Mouse (Mus musculus) ES-Bruce4 (cell line): ENCODE data around the gene Olfr1414. TPM values are rescaled to one million over a fixed set of nuclear protein-coding genes. Genes with fewer than 3 reads are reported as not detected.

Source experiments
- H3K27ac ChIP-seq: 2 replicates; pipeline ENCODE4 v1.5.1; 2012; ENCODE audit warnings: low read length, inconsistent platforms; ENCODE audit not compliant: insufficient read depth
- H3K27me3 ChIP-seq: 2 replicates; pipeline ENCODE4 v1.6.1; 2012; ENCODE audit warnings: mild to moderate bottlenecking, low read length, inconsistent platforms; ENCODE audit not compliant: control insufficient read depth, poor library complexity, insufficient read depth, severe bottlenecking
- H3K36me3 ChIP-seq: 2 replicates; pipeline ENCODE4 v1.6.1; 2012; ENCODE audit warnings: inconsistent platforms, mild to moderate bottlenecking, low read length, moderate library complexity; ENCODE audit not compliant: control insufficient read depth, poor library complexity, insufficient read depth, severe bottlenecking
- H3K4me1 ChIP-seq: one replicate; pipeline ENCODE4 v1.8.1; 2011; ENCODE audit warnings: low read length; ENCODE audit not compliant: control insufficient read depth, insufficient read depth
- H3K4me3 ChIP-seq: 2 replicates; pipeline ENCODE4 v1.5.1; 2011; ENCODE audit warnings: low read depth, mild to moderate bottlenecking, low read length
- H3K9ac ChIP-seq: 2 replicates; pipeline ENCODE4 v1.6.1; 2012; ENCODE audit warnings: low read depth, mild to moderate bottlenecking, inconsistent platforms; ENCODE audit not compliant: poor library complexity, severe bottlenecking
- H3K9me3 ChIP-seq: replicated peaks from 2 replicates; pipeline ENCODE4 v1.6.1; 2012; ENCODE audit warnings: mild to moderate bottlenecking, low read length, inconsistent platforms; ENCODE audit not compliant: control insufficient read depth, poor library complexity, insufficient read depth, severe bottlenecking
- CTCF ChIP-seq: IDR thresholded peaks from one replicate; pipeline ENCODE4 v1.8.1; 2011; ENCODE audit warnings: low read depth, low read length
- EP300 ChIP-seq: IDR thresholded peaks from 2 replicates; pipeline ENCODE4 v1.6.1; 2011; ENCODE audit warnings: low read depth, low read length; ENCODE audit not compliant: insufficient read depth
- POLR2A ChIP-seq: IDR thresholded peaks from one replicate; pipeline ENCODE4 v1.8.1; 2011; ENCODE audit warnings: low read length; ENCODE audit not compliant: insufficient read depth
- polyA plus RNA-seq: library from polyadenylated mRNA; stranded (reverse); fragments of >200 nt; gene quantifications from 2 replicates; pipeline ENCODE4 v1.2.4, GENCODE M21; 2011; ENCODE audit warnings: low read depth; ENCODE audit not compliant: missing spikeins, insufficient read depth, insufficient read length

The Olfr1414 gene
- not detected in 2 replicates for polyA plus RNA-seq

GRCm38 (mm10) chr1:92518561-92518960, at the start of gene Olfr1414:
Gene Olfr1414, minus strand, starts transcription at chr1:92518661.
- TF ChIP-seq CTCF (no peak), POLR2A (no peak), EP300 (no peak)
- H3K4me3 ChIP-seq: no peak within 1 kb of the TSS
- H3K9me3 ChIP-seq: no peaks in the 10 kb centered on the region
- H3K36me3 ChIP-seq: no peaks in the 10 kb centered on the region
- no peak within 1 kb of the TSS for H3K9ac ChIP-seq
- H3K27me3 ChIP-seq: no peaks in the 10 kb centered on the region
- H3K4me1 ChIP-seq: no peaks in the 10 kb centered on the region
- H3K27ac ChIP-seq: no peak within 1 kb of the TSS

DNA sequence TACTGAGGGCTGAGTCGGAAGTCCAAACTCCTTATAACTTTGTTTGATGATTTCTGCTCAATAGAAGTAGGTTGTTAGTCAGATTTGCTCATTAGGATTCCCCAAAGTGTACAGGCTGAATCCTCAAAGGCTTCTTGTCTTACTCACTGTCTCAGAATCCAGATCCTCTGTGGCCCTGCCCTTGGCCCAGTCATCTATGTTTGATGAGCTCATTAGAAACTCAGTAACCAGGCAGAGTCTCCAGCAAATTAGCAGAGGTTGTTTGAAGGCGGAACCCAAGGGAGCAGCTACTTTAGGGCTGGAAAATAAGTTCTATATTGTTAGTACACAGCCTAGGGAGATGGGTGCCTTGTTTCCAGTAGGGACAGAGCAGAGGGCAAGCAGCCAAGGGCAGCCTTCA, 27.5 kb upstream of the Olfr1414 start:
- Histone ChIP-seq H3K36me3 (no peaks in the 10 kb centered on the region), H3K4me3 (no peak overlapping the region), H3K9ac (no peak overlapping the region), H3K9me3 (no peaks in the 10 kb centered on the region), H3K27ac (no peak overlapping the region), H3K27me3 (no peaks in the 10 kb centered on the region), H3K4me1 (no peaks in the 10 kb centered on the region)
- no peak for TF ChIP-seq POLR2A
- TF ChIP-seq EP300: no peak
- TF ChIP-seq CTCF: no peak

GRCm38 (mm10) chr1:92539071-92539470, 20.6 kb upstream of the Olfr1414 start:
- Histone ChIP-seq H3K4me1 (no peaks in the 10 kb centered on the region), H3K9me3 (no peaks in the 10 kb centered on the region), H3K27ac (no peak overlapping the region), H3K4me3 (no peak overlapping the region), H3K36me3 (no peaks in the 10 kb centered on the region), H3K9ac (no peak overlapping the region), H3K27me3 (no peaks in the 10 kb centered on the region)
- TF ChIP-seq POLR2A (no peak), EP300 (no peak), CTCF (no peak)

DNA sequence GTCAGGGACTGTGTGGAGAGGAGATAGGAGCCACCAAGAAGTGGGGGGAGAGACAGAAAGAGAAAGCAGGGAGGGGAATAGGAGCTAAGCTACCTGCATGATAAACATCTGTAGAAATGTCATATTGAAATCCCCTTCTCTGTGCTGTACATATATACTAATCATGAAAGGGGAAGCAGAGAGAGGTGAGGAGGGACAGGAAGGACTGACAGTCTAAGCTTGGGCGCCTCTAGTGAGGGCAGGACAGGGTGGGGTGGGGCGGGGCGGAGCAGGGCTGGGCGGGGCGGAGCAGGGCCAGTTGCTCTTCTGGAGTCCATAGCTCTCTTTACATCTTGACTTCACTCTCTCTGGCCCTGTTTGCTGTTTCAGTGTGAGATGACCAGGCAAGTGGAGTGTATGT, 18.5 kb upstream of the Olfr1414 start:
- H3K9me3 ChIP-seq: no peaks in the 10 kb centered on the region
- no peaks in the 10 kb centered on the region for H3K36me3 ChIP-seq
- H3K27me3 ChIP-seq: no peaks in the 10 kb centered on the region
- TF ChIP-seq POLR2A (no peak), EP300 (no peak), CTCF (no peak)
- no peak overlapping the region for H3K9ac ChIP-seq
- H3K4me1 ChIP-seq: no peaks in the 10 kb centered on the region
- H3K4me3 ChIP-seq: no peak overlapping the region
- no peak overlapping the region for H3K27ac ChIP-seq

GRCm38 (mm10) chr1:92523764-92524163, 5.3 kb upstream of the Olfr1414 start:
- Histone ChIP-seq H3K27me3 (no peaks in the 10 kb centered on the region), H3K9me3 (no peaks in the 10 kb centered on the region), H3K4me1 (no peaks in the 10 kb centered on the region), H3K4me3 (no peak overlapping the region), H3K9ac (no peak overlapping the region), H3K36me3 (no peaks in the 10 kb centered on the region), H3K27ac (no peak overlapping the region)
- no peak for TF ChIP-seq CTCF
- TF ChIP-seq EP300: no peak
- TF ChIP-seq POLR2A: no peak

DNA sequence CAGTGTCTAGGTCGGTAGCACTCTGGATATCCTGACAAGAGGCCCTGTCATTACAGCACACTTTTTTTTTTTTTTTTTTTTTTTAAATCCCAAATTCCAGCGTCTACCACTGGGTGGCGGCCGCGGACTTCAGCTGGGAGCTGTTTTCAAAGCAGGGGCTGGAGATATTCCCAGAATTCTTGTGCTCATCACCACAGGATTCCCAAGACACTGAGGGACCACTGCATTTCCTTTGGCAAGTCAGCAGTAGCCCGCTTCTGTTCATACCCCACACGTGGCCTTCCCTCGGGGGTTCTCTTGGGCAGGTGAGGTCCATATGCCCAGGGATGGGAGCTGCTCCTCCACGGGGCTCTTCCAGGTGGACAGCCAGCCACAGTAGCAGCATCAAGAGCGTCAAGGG, 2.9 kb upstream of the Olfr1414 start:
- Histone ChIP-seq H3K9me3 (no peaks in the 10 kb centered on the region), H3K36me3 (no peaks in the 10 kb centered on the region), H3K27me3 (no peaks in the 10 kb centered on the region), H3K4me3 (no peak overlapping the region), H3K4me1 (no peaks in the 10 kb centered on the region), H3K27ac (no peak overlapping the region), H3K9ac (no peak overlapping the region)
- peak; percentile 49 for TF ChIP-seq CTCF
- no peak for TF ChIP-seq EP300

GRCm38 (mm10) chr1:92519046-92519445, 585 bp upstream of the Olfr1414 start:
- no peak overlapping the region for H3K27ac ChIP-seq
- no peaks in the 10 kb centered on the region for H3K4me1 ChIP-seq
- H3K9ac ChIP-seq: no peak overlapping the region
- no peaks in the 10 kb centered on the region for H3K9me3 ChIP-seq
- no peaks in the 10 kb centered on the region for H3K36me3 ChIP-seq
- no peaks in the 10 kb centered on the region for H3K27me3 ChIP-seq
- TF ChIP-seq EP300 (no peak), POLR2A (no peak), CTCF (no peak)
- no peak overlapping the region for H3K4me3 ChIP-seq
